Mouse (Mus musculus): ENCODE measurements around the gene Med9. TPM values are rescaled to one million over a fixed set of nuclear protein-coding genes. Genes with fewer than 3 reads are reported as not detected.

Med9 gene
- polyA plus RNA-seq (2012; rRNA removed): 21.7 and 22.9 TPM in 2 replicates

GRCm38 (mm10) chr11:59947752-59948400 lies at the start of gene Med9:
TSS of gene Med9 (plus strand) at chr11:59948206.

GRCm38 (mm10) chr11:59964818-59965217 lies 16.8 kb downstream of the Med9 start, which contains the start of gene Rasd1:
TSS of gene Rasd1 (minus strand) at chr11:59964944.

Other genes with a start within 250 kb of the Med9 start
- 3.5 and 4.5 TPM in 2 replicates for gene Pld6, start 160.6 kb upstream of the Med9 start, polyA plus RNA-seq (2012; rRNA removed)
- gene Flcn, start 138.2 kb upstream of the Med9 start, polyA plus RNA-seq (2012; rRNA removed): 44.7 and 47.7 TPM in 2 replicates
- gene Nt5m, start 108.8 kb upstream of the Med9 start, polyA plus RNA-seq (2012; rRNA removed): 48.0 and 48.8 TPM in 2 replicates
- 92.3 and 97.7 TPM in 2 replicates for gene Cops3, start 108.4 kb upstream of the Med9 start, polyA plus RNA-seq (2012; rRNA removed)
- 0.60 and 0.66 TPM in 2 replicates for gene Rasd1, start 16.7 kb downstream of the Med9 start, polyA plus RNA-seq (2012; rRNA removed)
- 6.0 and 7.0 TPM in 2 replicates for gene Pemt, start 98.3 kb downstream of the Med9 start, polyA plus RNA-seq (2012; rRNA removed)
- 66.5 and 72.2 TPM in 2 replicates for gene Rai1, start 156.8 kb downstream of the Med9 start, polyA plus RNA-seq (2012; rRNA removed)

Measured in central nervous system, embryonic 14 days (tissue).